Comparison of ENCODE assay signal across 1 mouse cellular context in genomic region chr5:115770048-115770447, GRCm38 (mm10).
TF ChIP-seq lines count a peak whose summit lies in the region.

No protein-coding gene starts in this region.

TF ChIP-seq in MEL, 35 proteins besides CTCF, POLR2A, EP300 and RAD21 (continued from another document):
- TF ChIP-seq ZC3H11A (IDR thresholded peaks at IDR 0.05; ENCODE audit: low read depth, low read length) = no peak
TF ChIP-seq in MEL: peak in this region for 0.
